Mouse (Mus musculus): ENCODE measurements around the gene 1700016H13Rik.
A peak's percentile ranks its signal among the peaks of the same experiment; 100 is the strongest.

1700016H13Rik gene

DNA sequence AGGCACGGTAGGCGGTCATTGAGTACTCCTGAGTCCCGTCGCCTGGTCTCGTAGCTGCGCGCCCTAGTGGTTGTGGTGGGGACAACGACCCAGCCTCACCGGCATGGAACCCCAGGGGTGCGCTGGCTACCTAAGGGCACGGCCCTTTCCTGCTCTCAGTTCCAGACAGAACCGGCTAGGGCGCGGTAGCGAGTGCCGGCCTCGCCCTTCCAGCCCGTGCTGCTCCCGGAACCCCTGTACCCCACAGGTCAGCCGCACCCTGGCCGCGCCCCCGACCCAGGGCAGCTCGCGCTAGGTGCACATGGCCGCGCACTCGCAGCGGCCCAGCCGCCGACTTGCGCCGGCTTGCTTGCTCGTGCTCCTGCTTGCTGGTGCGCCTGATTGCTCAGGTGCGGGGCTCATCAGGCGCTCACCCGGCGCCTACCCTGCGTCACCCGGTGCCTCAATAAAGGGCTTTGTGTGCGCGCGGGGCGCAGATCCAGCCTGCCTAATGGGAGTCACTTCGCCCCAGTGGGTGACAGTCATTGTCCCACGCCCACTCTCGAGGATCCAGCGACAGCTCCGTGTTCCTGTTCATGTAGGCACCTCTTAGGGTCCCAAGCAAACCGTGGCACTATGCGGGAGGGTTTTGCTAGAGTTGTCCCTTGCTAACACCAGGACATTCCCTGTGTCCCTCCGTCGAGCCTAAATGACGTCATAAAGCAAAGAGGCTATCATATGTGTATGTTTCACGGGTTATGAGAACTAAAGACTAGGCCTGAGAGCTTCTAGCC, at the start of gene 1700016H13Rik:
TSS of gene 1700016H13Rik (minus strand) at position 665 of the 773 bp plus-strand sequence.
- DNase-seq, result peak; percentile 82 to 88

- DNase-seq, result no peak
Measured at GRCm38 (mm10) chr5:103705331-103705730, 49.5 kb upstream of the 1700016H13Rik start.

GRCm38 (mm10) chr5:103702527-103702926, 46.7 kb upstream of the 1700016H13Rik start:
- no peak for DNase-seq

GRCm38 (mm10) chr5:103701466-103701865, 45.7 kb upstream of the 1700016H13Rik start:
- DNase-seq, result no peak

DNA sequence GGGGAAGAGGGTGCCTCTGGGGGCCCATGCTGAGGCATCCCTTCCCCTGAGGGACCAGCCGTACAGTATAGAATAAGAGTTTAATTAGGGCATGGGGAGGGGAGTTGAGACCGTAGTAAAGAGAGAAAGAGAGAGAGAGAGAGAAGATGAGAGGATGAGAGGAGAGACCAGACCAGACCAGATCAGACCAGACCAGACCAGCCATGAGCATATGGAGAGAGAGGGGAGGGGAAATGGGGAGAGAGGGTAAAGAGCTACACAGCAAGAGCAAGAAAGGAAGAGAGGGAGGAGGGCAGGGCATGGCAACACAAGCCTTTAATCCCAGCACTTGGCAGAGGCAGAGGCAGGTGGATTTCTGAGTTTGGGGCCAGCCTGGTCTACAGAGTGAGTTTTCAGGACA, 44.9 kb upstream of the 1700016H13Rik start:
- DNase-seq, result no peak

DNA sequence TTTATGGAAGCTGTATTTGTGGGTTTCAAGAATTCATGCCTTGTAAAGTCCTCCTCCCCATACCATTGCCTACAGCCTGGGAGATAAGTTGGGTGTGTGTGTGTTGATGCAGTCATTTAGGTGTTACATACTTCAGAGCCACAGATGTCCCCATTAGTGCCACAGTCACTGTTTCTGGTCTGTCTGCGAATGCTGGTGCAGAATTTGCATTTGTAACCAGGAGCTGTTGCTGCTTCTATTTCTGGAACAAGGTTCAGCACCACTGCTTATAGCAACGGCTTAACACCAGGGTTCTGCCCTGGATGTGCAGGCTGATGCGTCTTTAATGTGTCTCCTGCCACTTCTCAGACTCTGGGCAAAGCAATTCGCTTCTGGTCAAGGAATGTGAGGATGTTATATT, 43.7 kb upstream of the 1700016H13Rik start:
- DNase-seq, result no peak

- no peak for DNase-seq
Measured at GRCm38 (mm10) chr5:103698577-103698976, 42.8 kb upstream of the 1700016H13Rik start.

DNA sequence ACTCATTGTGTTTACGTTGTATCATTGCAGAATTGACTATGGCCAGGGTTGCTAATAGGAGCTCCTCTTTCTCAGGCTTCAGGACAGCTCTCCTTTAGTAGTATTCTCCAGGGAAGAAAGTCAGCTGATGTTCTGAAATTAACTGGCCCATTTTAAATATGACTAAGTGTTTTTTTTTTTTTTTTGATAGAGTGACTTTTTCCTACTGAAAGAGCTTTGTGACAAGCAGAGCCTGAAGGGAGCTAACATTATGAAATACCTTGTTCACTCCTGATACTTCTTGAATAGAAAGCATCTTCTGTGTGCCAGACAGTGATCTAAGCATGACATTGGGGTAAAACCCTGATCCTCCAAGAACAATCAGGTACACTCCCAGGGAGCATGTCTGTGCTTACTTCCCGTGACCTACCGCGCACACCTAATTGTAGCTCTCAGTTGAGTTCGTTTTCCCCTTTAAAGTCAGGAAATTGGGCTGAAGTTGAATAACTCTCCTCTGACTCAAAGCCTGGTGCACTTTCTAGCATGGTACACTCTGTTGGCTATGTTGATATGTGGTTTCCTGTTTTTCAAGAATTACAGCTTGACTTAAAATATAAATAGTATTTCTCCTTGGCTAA, 42.2 kb upstream of the 1700016H13Rik start:
- no peak for DNase-seq

DNA sequence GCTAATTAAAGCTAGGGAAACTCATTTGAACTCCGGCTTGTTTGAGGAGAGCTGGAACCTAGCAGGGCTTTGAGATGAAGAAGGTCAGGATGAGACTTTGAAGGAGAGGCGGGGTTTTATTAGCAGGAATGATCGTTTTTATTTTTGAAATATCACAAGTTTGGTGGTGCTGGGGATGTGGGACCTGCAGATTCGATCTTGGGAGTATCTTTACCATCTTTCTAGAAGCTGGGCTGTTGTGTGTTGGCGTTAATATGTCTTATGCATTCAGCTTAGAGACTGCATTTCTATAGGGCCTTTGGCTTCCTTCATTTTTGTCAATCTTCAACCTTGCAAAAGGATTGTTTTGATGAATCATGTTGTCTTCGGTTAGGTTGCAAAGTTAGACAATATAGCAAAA, 38.3 kb upstream of the 1700016H13Rik start:
- DNase-seq, result no peak

GRCm38 (mm10) chr5:103693041-103693641, 37.3 kb upstream of the 1700016H13Rik start:
- DNase-seq, result peak; percentile 39 to 45

DNA sequence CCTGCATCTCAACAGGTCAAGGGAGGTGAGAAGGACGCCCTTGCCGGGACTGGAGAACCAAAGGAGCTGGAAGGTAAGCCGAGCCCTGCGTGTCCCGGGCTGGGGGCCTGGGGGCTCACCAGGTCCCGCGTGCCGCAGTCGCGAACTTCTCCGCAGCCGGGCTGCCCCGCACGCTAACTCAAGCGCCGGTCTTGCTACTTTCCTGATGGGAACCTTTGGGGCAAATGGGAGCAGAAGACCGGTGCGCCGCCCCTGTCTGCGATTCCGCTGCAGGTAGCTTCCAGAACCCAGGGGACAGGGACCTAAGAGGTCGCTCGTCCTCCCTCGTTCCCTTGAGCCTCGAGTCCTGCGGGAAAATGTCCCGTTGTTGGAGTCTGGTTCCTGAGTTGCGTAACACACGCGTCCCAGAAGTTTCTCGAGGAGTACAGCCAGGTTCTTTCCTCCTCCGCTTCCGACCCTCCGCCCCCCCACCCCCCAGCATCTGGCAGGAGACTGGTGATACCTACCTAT, 36.8 kb upstream of the 1700016H13Rik start:
- DNase-seq, result no peak

DNA sequence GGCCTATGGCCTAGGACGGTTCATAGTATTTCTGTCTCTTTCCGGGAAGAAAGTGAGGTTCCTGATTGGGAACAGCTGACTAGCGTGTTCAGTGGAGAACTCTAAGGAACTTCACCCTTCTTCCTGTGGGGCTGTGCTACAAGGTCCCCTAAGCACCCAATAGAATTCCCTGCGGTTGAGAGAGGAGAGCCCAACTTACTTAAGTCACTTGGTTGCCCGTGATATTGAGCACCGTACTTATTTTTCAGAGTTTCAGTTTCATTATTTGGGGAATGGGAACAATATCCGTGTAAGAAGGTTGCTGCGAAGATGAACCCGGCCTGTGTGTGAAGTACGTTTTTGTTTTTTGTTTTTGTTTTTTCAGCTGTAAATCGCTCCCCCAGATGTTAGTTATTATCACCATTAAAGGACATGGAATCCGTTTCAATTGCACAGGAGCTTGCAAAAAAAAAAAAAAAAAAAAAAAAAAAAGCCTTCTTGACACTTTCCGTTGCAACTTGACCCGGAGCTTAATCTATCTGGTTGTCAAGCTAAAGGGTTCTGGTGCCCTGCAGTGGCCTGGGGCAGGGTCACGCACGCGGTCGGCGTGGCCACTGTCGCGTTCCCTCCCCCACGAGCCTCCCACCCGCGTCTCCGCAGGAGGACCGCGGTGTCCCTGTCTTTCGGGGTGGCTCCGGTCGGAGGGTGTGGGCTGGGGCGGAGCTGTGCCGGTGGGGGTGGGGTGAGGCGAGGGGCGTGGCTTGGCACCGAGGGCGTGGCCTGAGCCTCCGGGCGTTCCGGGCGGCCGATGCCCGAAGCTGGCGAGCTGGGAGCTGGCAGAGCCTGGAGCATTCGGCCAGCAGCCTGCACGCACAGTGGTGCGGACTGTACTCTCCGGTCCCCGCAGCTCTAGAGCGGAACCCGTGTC, 36.1 kb upstream of the 1700016H13Rik start, which contains the start of gene Aff1:
TSS of gene Aff1 (plus strand) at position 751 of the 907 bp plus-strand sequence.
- peak; percentile 94 to 96 for DNase-seq

GRCm38 (mm10) chr5:103691171-103691570, 35.4 kb upstream of the 1700016H13Rik start:
- no peak for DNase-seq

GRCm38 (mm10) chr5:103690190-103690589, 34.4 kb upstream of the 1700016H13Rik start:
- DNase-seq, result no peak

DNA sequence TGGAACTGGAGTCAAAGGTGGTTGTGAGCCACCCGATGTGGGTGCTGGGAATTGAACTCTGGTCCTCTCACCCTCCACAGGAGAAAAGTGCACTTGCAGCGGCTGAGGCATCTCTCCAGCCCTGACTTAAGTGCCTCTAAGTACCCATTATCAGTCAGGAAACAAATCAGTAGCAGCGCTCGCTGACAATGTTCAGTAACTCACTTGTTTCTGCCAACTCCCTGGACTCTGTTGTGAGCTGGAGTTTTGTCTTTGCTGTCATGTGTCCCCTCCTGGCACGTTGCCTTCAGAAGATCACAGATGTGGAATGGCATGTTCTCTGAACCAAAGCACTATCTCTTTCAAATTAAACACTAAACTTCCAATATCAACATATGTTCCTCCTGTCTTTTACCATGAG, 33.8 kb upstream of the 1700016H13Rik start:
- DNase-seq, result no peak

DNA sequence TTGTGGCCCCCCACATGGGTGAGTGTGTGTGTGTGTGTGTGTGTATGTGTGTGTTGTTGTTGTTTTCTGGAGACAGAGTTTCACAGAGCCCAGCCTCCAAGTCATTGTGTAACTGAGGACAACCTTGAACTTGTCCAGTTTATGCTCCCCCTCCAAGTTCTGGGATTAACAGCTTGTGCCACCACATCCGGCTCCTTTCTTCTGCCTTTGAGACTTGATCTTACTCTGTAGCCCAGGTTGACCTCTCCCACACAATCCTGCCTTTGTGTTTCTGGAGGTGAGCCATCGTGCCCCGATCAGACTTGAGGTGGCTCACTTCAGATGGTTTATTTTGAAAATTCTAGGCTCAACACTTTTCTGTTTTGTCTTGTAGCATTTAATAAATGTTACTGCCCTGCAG, 26.0 kb upstream of the 1700016H13Rik start:
- no peak for DNase-seq

- peak; percentile 28 to 87 for DNase-seq
Measured at GRCm38 (mm10) chr5:103680381-103680780, 24.6 kb upstream of the 1700016H13Rik start.

- DNase-seq, result no peak
Measured at GRCm38 (mm10) chr5:103678974-103679373, 23.2 kb upstream of the 1700016H13Rik start.

GRCm38 (mm10) chr5:103677894-103678293, 22.1 kb upstream of the 1700016H13Rik start:
- DNase-seq, result no peak

- no peak for DNase-seq
Measured at GRCm38 (mm10) chr5:103676289-103676881, 20.6 kb upstream of the 1700016H13Rik start.

GRCm38 (mm10) chr5:103674482-103674881, 18.7 kb upstream of the 1700016H13Rik start:
- no peak for DNase-seq

DNA sequence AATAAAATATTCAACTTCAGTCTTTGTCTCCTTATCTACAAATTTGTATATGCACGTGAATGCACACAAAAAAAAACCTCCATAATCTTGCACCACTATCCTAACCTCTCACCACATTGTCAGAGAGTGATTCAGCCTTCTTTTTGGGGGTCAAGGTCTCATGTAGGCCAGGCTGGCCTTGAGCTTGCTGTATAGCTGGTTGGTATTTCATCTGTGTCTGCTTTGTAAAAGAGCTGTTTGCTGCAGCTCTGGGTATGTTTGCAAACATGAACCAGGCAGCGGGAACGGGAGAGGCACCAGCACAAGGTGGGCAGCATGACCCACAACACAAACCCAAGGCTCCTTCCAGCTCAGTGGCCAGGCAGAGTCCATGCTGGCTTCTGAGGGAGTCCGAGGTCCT, 17.8 kb upstream of the 1700016H13Rik start:
- DNase-seq, result no peak
